Mouse (Mus musculus): ENCODE measurements at regions not wholly inside any gene's neighbourhood (a gene's known extent, or its start where the extent isn't known, plus 50 kb on each side); places are given as distances from the start of the nearest gene placed in this dataset.

DNA sequence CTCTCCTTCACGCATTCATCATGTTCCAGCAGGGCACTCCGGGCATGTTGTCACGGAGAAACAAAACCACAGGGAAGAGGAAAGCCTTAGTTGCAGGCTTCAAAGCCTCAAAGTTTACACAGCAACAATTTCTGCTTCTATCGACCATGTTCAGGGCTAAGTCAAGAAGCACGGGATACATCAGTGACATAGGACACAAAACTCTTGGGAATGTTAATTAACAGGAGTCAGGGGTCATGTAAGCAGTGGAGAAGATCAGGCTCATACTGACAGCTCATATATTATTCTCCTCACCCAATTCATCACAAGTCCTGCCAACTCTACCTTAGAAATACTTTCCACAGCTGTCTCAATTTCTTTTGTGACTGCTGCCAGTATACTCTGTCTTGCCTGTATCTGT lies 133.0 kb upstream of the Btbd3 start:
- no peak for DNase-seq

DNA sequence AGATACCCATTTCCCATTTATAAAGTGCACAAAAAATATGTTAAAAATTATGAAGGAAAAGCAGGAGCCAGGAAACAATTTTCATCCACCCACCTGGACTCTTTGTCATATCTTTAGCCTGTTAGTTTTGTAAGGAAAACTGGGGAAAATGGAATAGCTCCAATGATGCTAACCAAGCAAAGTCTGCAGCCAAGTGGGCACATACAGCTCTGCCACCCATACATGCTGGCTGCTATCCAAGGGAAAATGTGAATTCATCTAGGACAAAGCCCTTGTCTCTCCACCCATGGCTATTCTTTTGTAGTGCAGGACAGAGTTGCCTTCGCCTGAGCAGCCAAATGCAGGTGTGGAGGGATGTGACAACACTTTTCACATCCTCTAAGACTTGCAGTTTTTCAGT lies 135.5 kb upstream of the Btbd3 start:
- no peak for DNase-seq

DNA sequence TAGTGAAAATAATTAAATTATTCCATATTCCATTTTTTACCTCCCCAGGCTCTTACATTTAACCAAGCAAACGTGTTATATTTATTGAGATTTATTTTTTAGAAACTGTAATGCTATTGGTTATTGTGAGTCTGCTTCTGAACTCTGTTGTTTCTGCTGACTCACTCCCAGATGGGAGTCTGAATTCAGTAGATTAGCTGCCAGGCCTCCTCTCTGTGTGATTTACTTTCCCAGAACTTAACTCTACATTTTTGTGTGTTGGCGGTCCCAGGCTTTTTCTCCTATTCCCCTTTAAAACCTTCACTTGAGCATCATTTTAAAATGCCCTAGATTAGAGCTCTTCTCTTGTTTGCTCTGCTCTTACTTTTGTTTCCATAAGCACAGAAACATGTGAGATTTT lies 136.2 kb upstream of the Btbd3 start:
- DNase-seq, result no peak

DNA sequence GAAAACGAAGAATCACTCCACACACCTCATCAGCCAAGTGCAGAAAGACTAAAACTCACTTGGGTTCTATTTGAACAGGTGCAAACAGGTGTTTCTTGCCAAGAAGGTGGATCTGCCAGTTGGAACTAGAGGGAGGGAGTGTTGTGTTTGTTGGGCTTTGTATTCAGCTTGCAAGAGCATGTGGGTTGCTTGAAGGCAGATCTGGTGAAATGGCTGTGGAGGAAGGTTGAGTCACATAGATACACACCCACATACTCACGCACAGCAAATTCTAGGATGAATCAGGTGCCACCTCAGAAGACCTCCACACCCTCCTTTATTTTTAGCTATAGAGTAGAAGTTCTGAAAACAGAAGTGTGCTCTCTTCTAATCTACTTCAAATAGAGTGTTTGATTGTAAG lies 156.6 kb upstream of the Btbd3 start:
- DNase-seq, result no peak

DNA sequence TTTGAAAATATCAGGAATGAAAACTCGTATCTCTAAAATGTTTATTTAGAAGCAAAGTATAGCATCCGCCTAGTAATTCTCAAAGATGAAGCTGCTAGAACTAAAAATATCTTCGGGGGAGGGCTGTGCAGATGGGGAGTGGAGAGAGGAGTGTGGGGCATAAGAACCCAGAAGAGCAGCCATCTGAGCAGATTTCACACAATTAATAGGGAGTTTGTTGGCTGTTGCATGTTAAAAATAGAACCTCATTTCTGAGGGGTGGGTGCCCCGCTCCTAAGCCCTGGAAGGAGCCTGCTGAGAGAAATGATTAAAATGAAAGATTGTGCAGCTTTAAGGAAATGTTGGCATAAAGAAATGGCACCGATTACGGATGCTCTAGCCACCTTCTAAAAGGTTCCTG lies 171.0 kb upstream of the Btbd3 start:
- no peak for DNase-seq

DNA sequence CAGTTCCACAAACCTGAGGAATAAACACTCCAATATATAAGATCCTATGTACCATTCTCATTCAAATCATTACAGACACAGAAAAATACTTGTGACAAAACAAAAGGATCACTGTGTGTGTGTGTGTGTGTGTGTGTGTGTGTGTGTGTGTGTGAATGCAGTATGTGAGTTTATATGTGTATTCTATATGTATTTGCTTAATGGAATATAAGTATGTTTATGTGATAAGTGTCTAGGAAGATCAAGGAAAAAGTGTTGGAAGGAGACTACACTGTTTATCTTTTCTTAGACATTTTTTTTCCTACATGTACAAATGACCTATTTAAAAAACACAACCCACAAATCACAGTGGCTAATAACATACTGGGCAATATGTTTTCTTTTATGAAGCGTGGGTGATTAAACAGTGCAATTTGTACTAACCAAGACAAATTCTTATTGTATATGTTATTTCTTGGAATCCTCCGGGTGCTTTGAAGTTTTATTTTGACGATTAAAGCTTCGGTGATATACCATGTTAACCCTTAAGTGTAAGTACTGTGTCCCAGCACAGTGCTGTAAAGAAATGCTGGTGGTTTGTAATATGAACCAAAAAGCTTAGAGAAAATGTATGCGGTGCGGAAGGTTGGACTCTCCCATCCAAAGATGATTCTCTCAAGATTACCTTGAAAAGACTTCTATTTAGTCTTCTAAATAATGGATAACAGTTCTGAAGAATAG lies 171.6 kb upstream of the Btbd3 start:
- DNase-seq, result no peak

DNA sequence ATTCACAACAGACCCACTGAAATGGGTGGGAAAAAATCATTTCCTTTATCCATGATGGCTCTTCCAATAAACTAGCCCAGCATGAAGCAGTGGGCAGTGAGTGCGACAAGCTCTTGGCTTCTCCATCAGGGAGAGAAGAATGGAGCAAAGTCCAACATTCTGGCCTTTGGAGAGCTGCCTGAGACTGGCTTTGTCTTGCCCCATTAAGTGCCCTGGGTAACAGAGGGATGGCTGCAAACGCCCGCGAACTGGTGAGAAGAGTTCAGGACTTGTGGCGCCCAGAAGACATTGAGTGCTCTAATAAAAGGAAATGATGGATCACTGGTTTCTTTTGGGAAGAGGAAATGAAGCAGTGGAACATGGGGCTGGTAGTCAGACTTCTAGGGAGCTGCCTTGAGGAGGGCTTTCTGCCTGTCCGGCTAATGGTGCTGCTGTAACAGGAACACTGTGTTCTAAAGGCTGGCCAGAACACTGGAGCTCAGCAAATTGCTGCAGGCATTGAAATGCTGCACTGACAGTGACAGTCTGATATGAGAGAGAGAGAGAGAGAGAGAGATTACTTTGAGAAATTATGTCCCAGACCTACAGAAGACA lies 182.2 kb upstream of the Btbd3 start:
- DNase-seq, result peak; percentile 33

DNA sequence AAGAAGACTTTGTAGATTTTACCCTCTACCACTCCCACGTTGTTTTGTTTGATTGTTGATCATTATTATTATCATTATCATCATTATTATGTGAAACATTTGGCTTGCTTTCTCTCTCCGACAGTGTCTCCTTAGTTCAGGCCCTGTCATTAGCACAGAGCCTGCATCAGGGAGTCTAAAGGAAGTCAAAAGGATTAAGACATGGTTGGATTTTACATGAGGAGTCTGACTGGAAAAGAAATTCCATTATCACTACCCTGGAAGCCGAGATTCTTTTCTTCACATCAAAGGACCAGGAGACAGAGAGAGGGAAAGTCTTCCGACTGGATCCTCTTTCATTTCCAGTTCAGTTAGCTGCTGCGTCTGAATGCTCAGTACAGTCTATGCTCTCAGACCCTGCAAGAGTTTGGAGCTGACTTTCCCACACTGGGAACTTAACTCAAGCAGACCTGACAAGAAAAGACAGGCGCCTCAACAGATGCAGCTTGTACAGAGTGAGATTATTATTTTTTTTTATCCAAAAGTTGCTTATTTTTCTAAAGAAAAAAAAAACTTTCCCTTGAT lies 184.1 kb upstream of the Btbd3 start:
- no peak for DNase-seq

DNA sequence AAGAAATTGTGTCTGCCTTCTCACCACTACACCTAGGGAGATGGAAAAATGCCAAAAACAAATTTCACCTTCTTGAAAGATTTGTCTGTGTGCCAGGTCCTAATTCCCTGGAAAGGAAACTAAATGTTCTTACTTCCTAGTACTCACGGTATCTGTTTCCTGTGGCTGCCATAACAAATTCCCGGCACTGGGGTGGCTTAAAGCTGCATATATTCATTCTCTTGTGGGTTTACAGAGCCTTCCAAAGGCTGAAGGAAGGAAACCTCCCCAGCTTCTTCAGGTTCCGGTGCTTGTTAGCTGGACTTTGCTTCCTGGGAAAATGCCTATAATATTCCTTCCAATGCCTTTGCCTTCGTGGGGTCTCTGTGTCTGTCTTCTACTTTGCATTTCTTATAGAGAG lies 203.3 kb upstream of the Btbd3 start:
- no peak for DNase-seq

DNA sequence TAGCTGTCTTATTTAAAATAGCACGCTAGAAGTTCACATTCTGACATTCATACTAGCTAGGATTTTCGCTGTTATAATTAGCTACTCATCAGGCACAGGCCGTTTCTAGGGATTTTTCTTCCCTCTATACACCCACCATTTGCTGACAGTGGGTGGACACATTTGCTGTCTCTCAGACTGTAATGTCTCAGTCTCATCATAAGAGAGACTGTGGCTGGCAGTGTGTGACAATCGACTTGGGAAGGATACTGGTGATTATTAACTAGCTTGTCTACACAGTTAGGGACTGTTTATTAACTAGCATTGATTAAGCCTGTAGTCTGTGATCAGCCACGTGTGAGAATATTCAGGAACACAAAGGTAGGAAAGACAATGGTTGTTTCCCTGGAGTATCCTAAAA lies 208.0 kb upstream of the Btbd3 start:
- DNase-seq, result peak; percentile 20

DNA sequence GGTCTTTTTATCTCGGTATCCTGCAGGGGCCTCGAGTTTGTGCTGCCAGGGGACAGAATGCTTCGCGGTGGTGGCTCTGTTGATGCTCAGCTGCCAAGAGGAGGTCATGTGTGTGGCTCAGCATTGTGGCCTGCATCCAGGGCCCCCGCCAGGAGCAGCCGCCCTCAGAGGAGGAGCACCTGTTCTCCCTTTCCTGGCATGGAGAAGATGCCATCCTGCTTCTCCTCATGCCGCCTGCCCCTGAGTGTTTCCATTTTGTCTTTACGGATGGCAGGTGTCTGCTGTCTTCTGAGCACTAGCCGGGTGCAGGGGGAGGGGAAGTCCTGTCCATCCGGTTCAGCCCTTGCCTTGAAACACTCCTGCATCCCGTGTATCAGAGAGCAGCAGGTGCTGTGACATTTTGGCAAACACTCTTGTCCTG lies 208.6 kb upstream of the Btbd3 start:
- DNase-seq, result no peak

DNA sequence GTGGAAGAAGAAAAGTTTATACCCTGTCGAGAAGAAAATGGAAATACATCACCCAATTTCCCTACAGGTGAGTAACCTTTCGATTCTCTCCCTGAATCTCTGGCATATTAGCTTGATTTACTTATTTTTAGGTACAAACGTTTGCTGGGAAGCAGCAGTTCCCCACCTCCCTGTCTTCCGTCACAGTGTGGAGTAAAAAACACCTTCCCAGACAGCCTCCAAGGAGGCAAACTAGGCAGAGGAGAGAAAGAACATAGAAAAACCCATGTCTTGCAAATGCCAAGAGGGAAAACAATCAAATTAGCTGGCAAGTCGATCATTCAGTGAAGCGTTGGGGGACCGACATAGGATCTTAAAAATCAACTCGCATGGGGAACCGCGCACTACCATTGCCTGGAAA lies 209.0 kb upstream of the Btbd3 start:
- DNase-seq, result no peak

DNA sequence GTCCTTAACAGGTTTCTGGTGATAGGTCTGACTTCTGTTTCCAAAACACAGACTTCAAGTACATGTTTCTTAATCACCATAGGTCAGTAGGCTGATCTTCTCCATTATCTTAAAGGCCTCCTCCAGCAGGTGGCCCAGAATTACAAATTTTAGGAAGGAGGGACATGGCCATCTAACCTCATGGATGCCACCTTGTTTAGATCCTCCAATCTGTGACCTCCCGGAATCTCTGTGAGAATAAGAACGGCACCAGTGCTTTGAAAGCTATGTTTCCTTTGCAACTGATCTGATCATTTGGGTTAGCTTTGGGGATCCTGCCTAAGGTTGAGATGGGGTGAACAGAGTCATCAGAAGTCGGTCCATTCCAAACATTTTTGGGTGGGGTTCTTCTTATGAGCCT lies 209.4 kb upstream of the Btbd3 start:
- DNase-seq, result no peak

DNA sequence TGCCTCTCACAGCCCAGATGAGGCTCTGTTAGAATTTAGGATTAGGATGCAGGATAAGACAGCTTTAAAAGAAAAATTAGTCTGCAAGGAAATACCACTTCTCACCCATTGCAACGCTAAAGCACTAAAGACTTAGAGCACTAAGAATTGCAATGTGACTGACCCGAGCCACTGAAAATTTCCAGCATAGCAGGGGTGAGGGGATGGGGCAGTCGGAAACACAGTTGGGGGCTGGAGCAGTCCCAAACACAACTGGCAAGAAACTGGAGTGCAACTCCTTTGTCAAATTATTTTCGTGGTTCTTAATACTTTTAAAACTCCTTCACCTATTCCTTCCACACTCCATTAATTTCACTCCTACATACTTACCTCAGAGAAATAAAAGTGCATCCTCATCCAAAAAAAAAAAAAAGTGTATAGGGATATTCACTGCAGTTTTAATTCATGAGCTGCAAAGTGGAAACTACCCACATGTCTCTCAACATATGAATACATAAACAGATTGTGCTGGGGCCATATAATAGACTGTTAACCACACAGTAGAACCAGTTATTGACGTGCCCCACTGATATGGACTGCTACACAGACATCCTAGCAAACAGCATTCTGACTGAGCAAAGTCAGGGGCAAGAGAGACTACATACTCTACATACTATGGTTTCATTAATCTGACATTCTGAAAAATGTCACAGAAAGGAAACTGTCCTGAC lies 210.3 kb upstream of the Btbd3 start:
- no peak for DNase-seq

DNA sequence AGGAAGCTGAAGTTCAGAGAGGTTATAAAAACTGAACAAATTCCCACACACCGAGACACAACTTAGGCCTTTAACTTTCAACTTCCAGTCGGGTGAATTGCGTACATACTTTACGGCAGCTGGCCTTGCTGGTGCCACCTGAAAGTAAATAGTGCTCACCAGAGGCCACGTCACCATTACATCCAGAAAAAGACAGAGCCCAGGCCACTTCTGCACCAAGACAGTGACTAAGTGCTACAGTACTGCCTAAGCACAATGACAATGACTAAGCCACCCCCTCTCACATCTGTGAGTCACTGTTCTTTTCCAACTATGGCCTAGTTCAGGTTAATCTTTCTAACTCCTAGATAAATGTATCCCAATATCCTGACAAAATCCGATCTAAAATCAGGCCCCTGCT lies 215.7 kb upstream of the Btbd3 start:
- DNase-seq, result peak; percentile 12

DNA sequence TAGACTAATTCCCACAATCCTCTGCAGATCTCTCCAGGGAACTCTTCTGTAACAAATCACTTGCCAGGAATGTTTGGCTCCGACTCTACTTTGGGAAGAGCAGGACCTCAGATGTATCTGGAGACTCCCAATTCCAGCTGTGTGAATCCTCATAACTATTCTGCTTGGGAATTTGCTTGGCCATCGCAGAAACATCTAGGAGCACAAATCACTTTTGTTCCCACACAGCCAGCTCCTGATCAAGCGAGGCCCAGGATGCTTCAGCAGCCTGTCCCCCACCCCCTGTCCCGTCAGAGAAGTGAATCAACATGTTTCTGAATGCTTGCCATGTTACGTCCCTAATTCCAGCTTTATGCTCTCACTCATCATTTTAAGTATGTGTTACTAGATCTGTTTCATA lies 216.1 kb upstream of the Btbd3 start:
- DNase-seq, result peak; percentile 20

DNA sequence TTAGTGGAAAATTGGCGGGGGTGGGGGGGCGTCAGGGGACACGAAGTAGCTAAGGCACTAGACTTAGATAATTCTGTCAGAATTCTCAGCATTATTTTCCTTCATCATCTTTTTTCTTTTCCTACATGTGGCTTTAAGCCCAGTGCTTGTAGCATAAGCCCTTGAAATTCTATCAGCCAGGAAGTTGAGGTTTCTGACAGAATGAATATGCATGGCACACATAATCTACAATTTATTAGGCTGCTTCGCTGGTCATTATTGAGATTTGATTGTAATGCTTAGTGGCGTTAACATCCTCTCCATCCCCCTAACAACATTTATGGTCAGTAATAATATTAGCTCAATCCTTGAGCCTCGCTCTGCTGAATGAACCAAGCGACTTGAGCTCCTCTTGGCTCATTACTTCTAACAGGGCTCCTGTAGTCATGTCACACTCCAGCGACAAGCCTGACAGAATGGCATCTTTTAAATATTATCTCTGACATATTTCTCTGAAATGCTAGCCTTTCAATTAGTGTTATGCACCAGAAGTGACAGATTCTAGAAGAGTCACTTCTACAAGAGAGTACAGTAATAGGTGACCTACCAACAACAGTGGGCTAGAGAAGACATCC lies 222.1 kb upstream of the Btbd3 start:
- no peak for DNase-seq

DNA sequence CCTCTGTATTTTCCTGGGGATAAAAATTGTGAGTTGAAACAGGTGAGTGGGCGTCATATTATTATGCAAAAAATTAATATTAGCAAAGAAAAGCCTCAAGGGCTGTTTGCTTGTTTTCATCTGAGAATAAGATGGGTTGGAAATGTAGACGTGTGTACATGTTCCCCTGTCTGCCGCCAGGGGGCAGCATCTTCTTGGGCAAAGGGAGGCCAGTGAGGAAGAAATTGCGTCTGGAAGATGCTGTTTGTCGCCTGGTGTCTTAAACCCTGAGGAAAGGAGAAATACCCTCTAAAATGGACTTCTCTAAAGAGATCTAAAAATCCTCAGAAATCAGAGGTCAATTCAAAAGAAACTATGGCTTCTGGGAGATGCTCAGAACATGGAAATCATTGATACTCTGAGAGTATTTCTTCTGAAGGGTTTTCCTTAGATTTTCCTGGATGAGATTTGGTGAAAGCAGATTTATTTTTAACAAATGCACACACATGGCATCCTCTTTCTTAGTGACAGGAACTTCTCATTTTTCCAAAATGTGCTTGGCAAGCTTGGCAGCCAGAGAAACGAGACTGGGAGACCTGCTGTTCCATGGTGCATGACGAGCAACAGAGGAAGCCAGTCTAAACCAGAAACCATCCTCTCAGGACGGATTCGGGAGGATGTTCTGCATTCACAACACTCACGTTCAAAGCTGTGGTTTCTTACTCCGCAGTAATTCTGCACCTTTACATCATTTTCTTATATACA lies 222.8 kb upstream of the Btbd3 start:
- DNase-seq, result peak; percentile 54

DNA sequence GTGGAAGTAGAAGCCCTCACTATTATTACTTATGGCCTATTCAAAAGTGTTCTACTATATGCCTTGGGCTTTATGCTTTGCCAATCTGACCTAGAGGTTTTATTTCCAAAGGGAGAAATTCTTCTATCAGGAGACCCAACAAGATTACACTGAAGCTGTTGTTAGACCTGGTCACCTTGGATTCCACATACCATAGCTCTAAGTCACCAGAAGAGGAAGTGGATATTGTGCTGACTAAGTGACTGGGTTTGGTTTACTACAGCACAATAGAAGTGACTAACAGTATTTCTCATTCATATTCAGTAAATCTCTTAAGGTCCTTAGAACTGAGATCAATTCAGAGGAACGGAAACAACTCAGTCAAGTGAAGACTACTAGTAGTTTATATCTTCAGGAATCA lies 229.0 kb upstream of the Btbd3 start:
- no peak for DNase-seq

DNA sequence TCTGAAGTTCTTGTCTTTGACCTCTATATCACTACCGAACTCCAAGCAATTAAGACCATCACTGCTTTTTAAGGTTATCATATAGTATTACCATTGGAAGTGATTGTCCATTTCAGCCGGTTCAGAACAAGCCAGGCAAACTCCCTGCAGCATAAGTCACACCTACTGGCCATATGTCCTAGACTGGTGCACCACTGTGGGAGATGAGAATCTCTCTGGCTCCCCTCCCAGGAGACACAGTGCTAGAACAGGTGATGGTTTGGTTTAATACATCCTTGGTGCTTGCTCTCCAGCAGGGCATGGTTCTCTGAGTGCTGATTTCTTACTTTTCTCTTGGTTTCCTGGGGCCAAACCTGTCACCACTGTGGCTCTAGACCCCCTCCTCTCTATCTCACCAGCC lies 232.8 kb upstream of the Btbd3 start:
- DNase-seq, result no peak

DNA sequence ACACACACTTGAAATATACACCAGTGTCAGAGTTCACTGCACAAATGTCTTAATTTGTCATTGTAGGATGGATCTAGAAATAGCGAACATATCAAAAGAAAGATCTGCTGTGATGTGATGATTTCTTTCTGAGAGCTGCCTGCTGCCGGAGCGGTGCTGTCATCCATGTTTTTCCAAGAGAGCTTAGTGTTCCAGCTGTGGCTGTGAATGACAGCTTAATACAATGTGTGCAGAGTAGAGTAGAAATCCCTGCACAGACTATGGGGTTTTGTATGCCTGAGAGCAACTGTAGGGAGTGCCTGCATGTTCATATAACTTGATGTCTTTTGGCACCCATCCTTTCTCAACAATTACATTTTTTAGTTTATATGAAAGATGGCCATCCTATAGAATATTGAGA lies 274.6 kb upstream of the Btbd3 start:
- no peak for DNase-seq

DNA sequence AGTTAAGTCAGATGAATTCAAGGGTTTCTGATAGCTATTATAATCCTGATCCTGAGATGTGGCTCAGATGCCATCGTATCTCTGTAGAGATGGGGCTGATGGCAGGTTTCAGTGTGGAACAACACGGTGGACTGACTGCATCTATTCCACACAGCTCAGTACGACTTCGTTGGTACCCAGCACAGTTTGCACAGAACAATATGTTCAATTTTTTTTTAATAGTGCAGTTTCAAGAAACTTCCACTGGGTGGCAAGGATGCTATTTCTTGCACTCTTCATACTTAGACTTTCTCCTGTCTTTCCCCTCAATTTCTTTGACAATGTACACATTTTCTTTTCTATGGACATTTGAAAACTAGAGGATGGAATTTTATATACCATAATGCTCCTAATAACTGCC lies 278.6 kb upstream of the Btbd3 start:
- no peak for DNase-seq

DNA sequence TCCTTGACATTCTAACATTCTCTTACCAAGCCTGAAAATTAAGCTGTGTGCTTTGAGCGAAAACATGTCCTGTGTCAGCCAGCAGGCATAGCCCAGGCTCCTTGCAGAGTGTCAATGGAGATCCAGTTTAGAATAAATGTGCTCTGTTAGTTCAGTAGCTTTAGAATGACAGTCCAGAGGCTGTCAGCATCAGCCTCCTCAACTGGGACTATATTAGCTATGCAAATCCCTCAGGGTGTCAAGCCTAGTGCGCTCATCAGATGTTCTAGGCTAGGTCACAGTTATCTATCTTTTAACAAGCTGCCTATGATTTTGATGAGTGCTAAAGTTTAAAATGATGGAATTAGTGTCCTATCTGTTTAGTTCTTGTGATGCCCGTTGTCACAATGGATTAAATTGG lies 281.7 kb upstream of the Btbd3 start:
- no peak for DNase-seq
